Mouse (Mus musculus) hematopoietic stem cell, adult 5-6 weeks (primary cell): ENCODE data around the gene Lrrc32. TPM values are rescaled to one million over a fixed set of nuclear protein-coding genes. Genes with fewer than 3 reads are reported as not detected.

Experiments
- ATAC-seq, 2 experiments: fragments of 125-278 bp in 1 of 2; replicated peaks in 1 of 2; 2 replicates each; pipeline ENCODE4 v1.8.0; 2016 to 2017; ENCODE audit warnings: inconsistent platforms in 2 of 2, mild to moderate bottlenecking in 2 of 2, moderate number of reproducible peaks in 2 of 2, low read depth in 1 of 2, moderate TSS enrichment in 1 of 2; ENCODE audit not compliant: low FRiP score in 2 of 2, poor library complexity in 2 of 2, severe bottlenecking in 2 of 2, insufficient read depth in 1 of 2, low TSS enrichment in 1 of 2
- total RNA-seq: library from RNA; stranded (forward); fragments of 172-1452, 232-1000 nt; gene quantifications from 2 replicates; pipeline ENCODE4 v1.2.3, GENCODE M21; 2017

The Lrrc32 gene
- 0.06 and 0.69 TPM in 2 replicates for total RNA-seq

DNA sequence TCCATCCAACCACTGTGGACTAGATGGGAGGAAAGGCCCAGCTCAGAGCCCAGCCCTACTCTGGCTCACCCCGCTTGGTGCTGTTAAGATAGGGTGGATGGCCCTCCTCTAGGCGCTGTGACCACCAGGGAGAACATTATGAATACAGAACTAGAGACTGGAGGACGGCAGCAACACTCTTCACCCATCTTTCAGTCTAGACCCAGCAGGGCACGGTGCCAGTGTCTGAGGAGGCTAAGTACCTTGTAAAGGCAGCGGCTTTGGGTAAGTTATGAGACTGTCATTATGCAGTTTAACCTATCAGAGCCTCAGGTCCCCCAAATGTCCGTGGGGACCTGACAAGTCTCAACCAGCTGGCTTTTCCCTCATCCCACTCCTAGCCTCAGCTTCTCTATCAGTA is at the start of gene Lrrc32:
Gene Lrrc32, plus strand, starts transcription at position 153 of the 400 bp plus-strand sequence.
- no peak for ATAC-seq

DNA sequence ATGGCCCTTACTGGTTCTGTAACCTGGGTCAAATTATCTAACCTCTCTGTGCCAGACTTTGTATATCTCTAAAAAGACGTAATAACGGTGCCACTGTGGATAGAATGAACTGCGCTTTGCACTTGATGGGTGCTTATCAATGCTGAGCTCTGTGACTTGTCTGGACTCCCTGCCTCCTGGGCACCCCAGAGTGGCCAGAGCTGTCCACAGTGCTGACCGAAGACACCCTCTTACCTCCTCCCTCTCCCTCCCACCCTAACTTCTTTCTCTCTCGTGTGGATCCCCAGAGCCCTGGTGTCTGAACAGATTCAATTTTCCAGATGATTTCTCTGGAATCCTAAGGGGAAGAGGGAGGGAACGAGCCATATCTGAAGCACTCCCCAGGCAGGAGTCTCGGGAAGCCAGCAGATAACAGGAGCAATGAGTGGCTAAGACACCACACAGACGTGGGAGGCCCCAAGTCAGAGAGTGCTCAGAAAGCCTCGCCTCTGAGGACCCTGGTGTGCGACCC is 49.1 kb upstream of the Lrrc32 start, which contains the start of gene Gucy2d:
Gene Gucy2d, plus strand, starts transcription at position 461 of the 511 bp plus-strand sequence.
- ATAC-seq: no peak

DNA sequence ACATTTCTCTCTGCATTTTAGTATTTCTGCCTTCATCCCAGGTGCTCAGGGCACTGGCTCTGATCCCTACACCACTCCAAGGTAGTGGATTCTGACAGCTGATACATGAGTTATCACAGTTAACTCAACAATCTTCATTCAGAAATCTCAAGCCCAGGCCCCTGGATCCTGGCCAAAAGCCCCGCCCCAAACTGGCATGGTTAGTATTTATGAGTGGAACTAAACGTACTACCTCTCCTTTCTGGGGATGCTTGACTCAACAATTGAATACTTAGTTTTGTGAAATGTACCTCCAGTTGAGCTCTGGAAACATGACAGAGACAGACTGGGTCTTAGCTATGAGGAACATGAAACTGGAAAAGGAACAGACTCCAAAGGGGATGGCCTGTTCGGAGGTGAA is 42.2 kb upstream of the Lrrc32 start:
- ATAC-seq: no peak

DNA sequence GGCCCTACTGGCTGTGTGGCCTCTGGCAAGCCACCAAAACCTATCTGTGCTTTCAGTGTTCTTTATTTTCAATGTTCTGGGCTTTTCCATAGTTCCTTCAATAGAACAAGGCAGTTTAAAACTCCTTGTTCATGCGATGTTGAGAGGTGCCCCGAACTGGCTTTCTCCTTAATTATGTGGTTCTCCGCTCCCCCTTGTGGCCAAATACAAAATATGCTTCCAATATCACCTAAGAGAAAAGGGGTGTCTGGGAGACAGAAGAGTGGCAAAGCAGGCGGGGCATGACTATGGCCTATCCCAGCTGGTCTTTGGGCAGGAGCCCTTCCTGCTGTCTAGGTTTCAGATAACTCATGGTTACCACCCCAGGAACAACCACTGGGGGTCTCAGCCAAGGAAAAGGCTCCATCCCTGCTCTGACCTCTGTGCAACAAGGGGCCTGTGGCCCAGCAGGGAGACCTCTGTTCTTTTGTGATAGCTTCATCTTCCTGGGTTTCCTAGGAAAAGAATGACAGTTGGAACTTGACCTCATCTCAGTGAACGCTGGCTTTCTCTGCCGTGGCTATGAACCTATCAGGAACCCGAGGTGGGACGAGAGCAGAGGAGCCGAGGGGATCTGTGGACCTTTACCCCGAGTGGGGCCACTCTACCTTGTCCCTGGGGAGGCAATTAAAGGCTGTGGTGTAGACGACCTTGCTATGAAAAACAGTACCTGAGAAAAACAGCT is 41.3 kb upstream of the Lrrc32 start:
- ATAC-seq: peak; percentile 56 to 59

DNA sequence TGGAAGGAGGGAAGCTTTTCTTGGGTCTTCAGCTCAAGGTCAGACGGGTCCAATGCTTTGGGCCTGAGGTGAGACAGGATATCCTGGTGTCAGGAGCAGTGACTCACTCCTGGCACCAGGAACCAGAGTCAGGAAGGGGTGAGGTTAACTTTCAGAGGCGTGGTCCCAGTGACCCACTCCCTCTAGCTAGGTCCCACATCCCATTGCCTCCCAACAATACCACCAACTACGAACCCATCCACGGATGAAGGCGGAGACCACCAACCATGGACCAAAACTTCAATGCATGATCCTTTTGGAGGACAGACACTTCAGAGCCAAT is 40.8 kb upstream of the Lrrc32 start:
- ATAC-seq: no peak

DNA sequence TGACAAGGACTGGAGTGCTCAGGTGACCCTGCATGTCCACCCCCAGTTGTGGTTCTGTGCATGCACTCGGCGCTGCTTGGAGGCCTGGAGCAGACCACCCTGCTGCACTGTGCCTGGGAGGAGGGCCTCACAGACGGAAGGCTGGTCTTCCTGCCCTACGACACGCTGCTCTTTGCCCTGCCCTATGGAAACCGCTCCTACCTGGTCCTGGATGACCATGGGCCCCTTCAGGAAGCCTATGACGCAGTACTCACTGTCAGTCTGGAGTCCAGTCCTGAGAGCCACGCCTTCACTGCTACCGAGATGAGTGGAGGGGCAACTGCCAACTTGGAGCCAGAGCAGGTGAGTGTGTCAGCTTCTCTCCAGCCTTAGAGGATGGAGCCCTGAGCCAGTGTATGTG is 39.4 kb upstream of the Lrrc32 start:
- no peak for ATAC-seq

DNA sequence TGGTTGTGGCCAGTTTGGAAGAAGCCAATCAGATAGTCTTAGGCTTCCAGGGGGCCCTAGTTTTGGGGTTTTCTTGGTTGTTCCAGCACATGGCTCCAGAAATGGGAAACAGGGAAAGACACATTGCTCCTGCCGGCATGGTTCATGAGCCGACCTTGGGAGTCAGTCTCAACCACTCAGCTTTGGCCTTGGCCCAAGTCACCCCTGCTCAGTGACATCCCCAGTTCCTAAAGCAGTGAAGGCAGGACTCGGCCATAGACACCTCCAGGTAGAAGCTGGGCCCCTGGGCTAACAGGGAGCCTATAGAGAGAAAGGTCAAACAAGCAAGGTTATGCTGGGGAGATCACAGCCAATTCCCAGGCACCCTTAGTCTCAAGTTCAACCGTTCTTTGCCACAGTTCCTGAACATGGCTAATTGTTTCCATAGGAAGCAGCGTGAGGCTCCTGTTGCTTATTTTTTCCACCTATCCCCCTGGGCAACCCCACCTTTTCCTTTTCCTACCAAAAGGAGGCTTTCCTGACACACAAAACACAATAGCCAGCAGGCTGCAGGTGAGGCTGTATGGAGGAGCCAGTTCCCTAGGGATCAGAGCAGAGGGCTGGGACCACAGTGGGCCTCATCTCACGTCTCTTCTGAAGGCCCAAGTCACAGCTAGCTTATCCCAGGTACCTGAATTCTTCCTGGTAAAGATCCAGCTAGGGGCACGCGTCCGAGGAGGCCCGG is 34.5 kb upstream of the Lrrc32 start:
- no peak for ATAC-seq

DNA sequence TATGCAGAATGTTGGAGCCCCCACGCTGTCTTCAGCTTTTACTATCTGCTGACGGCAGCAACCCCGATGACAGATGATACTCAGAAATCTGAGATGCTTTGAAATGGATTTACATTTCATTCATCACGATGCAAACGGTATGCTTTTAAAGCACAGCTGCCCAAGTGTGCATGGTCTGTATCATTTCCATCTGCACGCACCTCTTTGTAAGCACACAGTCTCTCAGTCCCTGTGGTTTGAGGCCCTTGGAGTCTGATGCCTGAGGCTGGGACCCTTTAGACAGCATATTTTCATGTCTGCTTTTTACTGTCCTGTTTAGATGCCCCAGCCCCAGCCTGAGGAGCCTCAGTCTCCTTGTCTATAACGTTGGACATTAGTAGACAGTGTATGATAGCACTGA is 28.8 kb upstream of the Lrrc32 start:
- ATAC-seq: no peak

DNA sequence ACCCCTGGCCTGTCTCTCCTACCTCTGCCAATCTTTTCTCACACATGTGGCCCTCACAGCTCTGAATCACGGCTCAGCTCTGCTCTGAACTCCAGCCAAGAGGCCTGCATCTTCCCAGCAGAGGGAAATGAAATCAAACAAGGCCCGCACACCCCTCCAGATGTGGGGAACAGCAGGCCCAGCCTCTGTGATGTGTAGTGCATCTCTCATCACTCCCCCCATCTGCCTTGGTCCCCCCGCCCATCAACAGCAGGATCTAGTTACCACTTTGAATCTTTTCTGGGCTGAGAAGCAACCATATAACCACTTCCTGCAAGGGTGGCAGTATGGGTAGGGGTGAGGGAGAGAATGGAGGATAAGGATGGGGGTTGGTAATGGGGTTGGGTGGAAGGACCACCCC is 20.0 kb upstream of the Lrrc32 start:
- 0 out of 4 replicates have a peak, but pooled peaks of 1 of the 2 experiments have one; percentile 13 for ATAC-seq

DNA sequence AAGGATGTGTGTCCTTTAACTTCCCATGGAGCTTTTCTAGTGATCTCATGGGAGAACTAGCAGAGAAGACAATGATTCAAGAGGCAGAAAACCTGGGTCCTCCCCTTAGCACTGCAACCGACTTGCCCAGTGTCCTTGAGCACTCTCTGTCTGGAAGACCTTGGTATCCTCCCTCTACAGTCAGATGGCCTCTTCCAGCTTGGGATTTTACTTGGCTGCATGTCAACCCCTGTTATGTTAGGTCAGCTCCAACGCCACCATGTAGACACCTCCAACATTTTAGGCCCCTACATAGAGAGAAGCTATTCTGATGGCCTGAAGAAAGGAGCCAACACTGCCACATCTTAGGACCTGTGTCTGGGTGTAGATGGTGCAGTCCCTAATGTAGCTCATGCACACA is 16.6 kb upstream of the Lrrc32 start:
- no peak for ATAC-seq

DNA sequence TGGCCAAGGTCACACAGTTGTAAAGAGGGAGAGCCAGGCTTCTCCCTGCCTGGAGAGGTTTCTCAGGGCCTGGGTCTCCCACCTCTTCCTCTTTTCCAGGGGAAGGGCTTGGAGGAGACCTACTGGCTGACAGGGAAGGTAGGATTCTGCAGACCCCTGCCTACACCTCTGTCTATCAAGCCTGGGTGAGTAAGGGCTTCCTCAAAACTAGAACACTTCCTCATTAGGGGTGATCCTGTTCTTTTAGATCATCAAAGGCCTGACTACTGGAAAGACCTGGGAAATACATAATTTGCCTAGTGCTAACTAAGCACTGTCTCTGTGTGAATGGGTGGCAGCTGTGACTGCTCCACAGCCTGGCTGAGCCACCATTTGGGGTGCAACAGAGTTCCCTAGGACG is 14.5 kb upstream of the Lrrc32 start:
- ATAC-seq: no peak

DNA sequence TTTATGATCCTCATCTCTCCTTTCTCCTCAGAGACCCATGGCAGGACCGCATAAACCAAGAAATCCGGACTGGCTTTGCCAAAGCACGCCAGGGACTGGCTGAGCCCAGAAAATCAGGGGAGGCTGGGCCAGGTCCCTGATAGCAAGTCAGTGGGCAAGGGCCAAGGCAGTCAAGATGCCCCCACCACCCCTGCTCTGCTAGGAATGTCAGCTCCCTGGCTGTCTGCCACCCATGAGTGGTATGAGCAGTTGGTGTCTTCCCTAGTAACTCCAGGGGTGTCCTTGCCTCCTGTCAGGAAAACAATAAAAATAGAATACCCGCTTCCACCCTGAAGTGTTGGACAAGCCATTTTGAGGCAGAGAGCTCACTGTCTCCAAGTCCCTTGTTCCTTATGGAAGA is 11.9 kb upstream of the Lrrc32 start:
- ATAC-seq: no peak

DNA sequence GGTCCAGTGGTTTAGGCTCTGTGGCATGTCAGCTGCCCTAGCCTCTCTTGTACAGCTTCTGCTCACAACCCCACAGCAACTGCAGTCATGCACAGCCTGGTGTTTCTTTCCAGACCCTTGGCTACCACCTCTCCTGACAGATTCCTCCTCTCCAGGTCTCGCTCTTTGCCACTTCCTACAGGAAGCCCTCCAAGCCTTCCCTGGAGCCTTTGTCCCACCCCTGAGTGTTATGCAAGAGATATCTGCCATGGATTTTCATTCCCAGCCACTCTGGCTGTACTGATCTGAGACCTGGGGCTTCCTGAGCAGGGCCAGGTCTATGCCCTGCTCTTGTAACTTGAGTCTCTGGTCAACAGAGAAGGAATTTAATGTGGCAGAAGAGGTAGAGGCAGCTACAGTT is 8.6 kb upstream of the Lrrc32 start:
- ATAC-seq: no peak

DNA sequence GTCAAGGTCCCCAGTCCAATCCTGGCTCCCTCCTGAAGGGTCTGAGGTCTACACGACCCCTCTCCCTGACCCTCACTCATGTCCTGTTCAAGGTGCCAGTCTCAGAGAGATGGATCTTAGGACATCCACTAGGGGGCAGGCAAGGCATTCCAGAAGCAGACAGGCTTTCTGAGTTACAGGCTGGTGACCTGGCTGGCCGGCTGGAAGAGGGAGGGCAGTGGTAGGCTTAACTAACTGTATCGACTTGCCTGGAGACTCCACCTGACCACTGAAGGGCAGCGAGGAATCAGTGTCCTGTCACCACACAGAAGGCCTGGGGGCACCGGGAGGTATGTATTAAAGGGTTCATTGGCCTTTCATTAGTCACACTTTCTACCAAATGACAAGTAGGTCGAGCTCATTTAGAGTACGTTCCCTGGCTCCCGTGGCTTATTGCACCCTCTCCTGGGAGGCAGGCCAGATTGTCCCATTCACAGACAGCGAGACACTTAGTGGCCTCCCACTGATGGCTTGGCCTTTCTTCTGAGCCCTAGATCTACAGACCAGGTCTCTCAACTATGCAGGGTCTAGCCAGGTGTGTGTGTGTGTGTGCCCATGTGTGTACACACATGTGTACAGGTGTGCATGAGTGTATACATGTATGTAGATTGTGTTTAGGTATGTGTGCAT is 7.9 kb upstream of the Lrrc32 start:
- ATAC-seq: peak; percentile 70 to 71

DNA sequence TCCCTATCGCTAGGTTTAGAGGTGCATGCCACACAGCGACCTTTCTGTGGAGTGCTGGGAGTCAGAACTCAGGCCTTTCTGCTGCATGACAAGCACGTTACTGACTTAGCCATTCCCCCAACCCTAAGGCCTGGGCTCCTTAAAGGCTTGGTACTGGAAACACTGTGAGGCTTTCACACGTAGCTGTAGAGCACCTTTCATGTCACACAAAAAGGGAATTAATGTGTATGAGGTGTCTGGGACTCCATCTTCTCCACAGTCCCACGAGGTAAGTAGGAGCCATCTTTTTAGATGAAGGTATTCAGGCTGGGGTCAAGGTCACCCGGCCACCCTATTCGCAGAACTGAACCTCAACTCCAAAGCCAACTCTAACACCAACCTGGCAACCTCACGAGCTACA is 7.2 kb upstream of the Lrrc32 start:
- ATAC-seq: no peak

DNA sequence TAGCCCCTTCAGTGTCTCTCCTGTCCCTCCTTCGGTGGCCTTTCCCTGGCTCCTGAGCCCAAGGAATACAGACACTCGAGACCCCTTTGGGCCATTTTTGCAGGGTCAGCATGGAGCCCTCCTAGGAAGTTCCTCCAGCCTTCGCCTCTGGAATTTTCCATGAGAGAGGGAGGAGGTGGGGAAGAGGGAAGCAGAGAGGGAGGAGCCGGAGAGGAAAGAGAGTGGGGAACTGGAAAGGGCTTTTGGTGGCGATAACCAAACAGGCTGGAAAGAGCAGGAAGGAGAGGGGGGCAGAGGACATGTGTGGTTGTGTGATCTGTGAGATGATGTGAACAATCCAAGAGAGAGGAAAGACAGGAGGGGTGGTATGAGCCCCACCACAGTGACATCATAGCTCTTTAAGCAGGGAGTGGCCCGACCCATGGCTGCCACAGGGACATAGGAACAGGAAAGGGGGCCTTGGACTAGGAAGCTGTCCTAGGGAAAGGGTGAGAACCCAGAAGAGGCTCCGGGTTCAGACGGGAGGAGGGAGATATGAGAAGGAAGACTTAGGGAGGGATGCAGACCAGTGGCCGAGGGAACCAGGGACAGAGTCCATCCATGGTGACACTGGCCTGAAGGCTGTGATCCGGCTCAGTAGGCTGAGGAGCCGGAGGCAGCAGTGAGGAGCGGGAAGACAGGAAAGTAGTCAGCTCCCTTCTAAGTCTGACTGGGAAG is 6.4 kb upstream of the Lrrc32 start:
- ATAC-seq: no peak

DNA sequence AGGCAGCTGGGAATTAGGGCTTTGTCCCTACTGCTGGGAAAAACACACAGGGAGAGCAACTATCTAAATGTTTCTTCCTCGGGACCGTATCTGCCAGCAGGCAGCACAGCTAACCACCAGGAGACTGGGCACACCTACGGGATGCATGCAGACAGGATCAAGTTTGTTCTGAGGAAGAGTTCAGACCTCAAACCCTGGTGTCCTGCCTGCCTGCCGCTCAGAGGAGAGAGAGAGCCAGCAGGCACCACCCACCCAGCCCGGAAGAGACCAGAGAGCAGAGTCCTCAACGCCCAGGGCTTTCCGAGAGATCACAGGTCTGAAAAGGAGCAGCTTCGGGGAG is 5.8 kb upstream of the Lrrc32 start:
- ATAC-seq: no peak

DNA sequence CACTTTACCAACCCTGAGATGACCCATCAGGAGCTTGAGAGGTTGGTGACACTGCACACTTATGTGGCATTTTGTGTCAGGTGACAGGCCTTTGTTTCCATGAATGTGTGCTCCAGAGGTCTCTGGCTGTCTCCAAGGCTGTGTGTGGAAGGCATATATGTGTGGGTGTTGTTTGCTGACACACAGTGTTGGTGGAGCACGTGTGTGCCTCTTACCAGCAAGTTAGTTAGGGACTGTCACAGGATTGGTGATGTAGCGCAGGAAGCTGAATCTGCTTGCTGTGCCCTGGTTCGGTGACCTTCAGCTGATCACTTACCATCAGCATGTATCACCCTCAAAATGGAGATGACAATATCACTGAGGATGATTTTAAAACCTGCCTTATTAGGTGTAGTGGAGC is 4.2 kb upstream of the Lrrc32 start:
- ATAC-seq: no peak
